Mouse (Mus musculus) embryonic stem cell, embryonic (primary cell): ENCODE results near the gene Tspan32.

Experiments
- CTCF ChIA-PET, 4 experiments: fragments of 300-600 bp in 2 of 4; fragments of 350-600 bp in 2 of 4; sonication (Branson Sonifier 250); formaldehyde crosslinking; loops; one replicate each; lab custom pipeline; 2022; ENCODE audit warnings: inconsistent platforms in 2 of 4; lab: Charles Lee
- POLR2A ChIA-PET, 4 experiments: fragments of 300-600 bp in 2 of 4; fragments of 350-600 bp in 2 of 4; sonication (Branson Sonifier 250); formaldehyde crosslinking; loops; one replicate each; lab custom pipeline; 2022; ENCODE audit warnings: antibody characterized with exemption in 4 of 4, inconsistent platforms in 1 of 4; lab: Charles Lee

The Tspan32 gene

GRCm38 (mm10) chr7:143015755-143016423 is 11.0 kb downstream of the Tspan32 start:
- ChIA-PET POLR2A (interaction anchor here (0.6 to 14.6 kb wide), 18 partner anchors 8 to 629 kb away, joined by 3 to 599 read pairs (median 4); partner anchors contain the start of genes Cd81 (in 3 of the 4) and Tssc4 (in 2 of the 4)), CTCF (interaction anchor here in 2 of 4 experiments (0.6 to 1.0 kb wide), 4 partner anchors 8 to 104 kb away, joined by 3 to 5 read pairs (median 3); partner anchors contain the start of gene Ascl2 (in 1 of the 2))

DNA sequence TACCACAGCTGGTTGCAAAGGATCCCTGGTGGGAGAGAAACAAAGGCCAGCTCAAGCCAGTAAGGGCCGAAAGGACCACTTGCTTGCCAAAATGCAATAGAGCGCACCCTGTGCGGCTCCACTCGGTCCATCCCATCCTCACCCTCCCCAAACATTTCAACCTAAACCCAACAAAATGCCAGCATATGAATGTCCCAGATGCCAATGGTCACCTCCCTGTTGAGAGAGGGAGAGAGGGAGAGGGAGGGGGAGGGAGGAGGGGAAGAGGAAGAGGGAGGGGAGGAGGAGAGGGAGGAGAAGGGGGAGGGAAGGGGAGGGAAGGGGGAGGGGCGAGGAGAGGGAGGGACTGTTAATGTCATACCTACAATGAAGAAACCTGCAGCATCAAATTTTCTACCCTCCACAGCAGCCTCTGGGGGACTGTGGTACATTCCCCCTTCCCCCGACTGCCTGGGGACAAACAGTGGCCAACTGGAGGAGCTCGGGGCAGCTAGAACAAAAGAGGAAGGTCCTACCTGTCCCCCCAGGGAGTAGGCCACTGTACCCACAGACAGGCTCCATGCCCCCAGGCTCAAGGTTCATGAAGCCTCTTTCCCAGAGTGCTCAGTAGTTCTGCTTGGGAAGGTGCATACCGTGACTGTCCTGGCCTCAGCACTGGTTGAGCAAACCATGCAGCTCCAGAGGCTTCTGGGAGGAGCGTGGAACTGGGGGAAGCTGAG is 11.7 kb downstream of the Tspan32 start:
- POLR2A ChIA-PET = interaction anchor here (0.5 to 14.6 kb wide), 20 partner anchors 9 to 1889 kb away, joined by 3 to 599 read pairs (median 4); partner anchors contain the start of genes Cd81 (in 3 of the 4) and Tssc4 (in 2 of the 4)
- CTCF ChIA-PET = interaction anchor here in 2 of 4 experiments (0.6 to 1.1 kb wide), 5 partner anchors 8 to 105 kb away, joined by 3 to 5 read pairs (median 3); partner anchors contain the start of gene Ascl2 (in 1 of the 2)

DNA sequence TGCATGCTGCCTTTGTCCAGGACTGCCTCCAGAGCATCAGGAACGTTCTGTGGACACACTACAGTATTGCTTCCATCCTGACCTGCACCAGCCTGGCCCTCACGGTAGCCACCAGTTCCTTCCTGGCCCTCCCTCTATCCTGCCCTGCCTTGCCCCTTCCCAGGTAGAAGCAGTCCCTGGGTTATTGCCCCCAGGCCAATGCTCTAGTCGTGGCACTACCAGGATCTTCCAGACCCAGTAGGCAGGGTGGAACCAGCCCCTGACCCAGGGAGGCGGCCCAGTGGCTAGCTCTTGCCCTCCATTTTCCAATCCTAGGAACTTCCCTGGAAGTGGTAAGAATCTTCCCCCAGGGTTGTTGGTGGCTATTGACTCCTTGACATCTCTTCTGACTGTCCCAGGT is 12.3 kb downstream of the Tspan32 start:
- CTCF ChIA-PET = interaction anchor here in 1 of 4 experiments (1.1 kb wide), 1 partner anchor 9 kb away, joined by 5 read pairs; no protein-coding TSS in a partner anchor
- POLR2A ChIA-PET = interaction anchor here in 3 of 4 experiments (0.5 to 14.6 kb wide), 9 partner anchors 8 to 1889 kb away, joined by 3 to 599 read pairs (median 20); partner anchors contain the start of genes Cd81 (in 3 of the 3) and Tssc4 (in 2 of the 3)

GRCm38 (mm10) chr7:143020040-143020439 is 15.2 kb downstream of the Tspan32 start:
- POLR2A ChIA-PET = interaction anchor here in 3 of 4 experiments (0.7 to 1.2 kb wide), 5 partner anchors 12 to 39 kb away, joined by 3 to 6 read pairs (median 4); partner anchors contain the start of gene Cd81 (in 1 of the 3)
- CTCF ChIA-PET = no interaction called here

- ChIA-PET CTCF (no interaction called here), POLR2A (interaction anchor here in 3 of 4 experiments (0.6 to 1.2 kb wide), 6 partner anchors 12 to 38 kb away, joined by 3 to 6 read pairs (median 4); partner anchors contain the start of gene Cd81 (in 1 of the 3))
Observed at GRCm38 (mm10) chr7:143020764-143021163, 15.9 kb downstream of the Tspan32 start.

DNA sequence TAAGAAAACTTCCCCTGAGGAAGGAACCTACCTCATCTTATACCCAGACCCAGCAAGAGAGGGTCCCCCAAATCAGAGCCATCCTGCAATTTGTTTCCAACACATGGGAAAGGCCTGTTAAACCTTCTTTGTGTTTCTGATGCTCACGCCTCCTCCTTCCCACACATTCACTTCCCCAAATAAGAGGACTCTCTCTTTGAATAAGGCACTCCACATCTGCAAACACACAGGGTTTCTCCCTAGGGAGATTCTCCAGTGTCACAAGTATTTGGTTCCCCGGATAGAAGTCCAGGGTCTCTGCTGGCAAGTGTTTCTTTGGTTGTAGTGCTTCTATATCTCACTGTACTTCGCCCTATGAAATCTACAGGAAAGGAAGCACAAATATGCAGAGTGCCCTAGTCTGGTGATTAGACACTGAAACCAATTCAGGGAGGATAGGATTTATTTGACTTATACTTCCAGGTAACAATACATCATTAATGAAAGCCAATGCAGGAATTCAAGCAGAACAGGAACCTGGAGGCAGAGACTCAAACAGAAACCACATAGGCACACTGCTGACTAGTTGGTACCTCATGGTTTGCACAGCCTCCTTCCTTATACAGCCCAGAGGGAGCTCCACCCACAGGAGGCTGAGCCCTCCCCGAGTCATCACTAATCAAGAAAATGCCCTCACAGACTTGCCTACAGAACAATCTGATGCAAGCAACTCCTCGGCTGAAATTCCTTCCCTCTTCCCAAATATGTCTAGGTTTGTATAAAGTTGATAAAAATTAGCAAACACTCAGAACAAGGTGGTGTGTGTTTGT is 16.7 kb downstream of the Tspan32 start:
- POLR2A ChIA-PET = interaction anchor here in 3 of 4 experiments (0.6 to 1.7 kb wide), 6 partner anchors 9 to 127 kb away, joined by 3 to 7 read pairs (median 4); partner anchors contain the start of gene Cd81 (in 1 of the 3)

GRCm38 (mm10) chr7:143023499-143023898 is 18.7 kb downstream of the Tspan32 start:
- CTCF ChIA-PET = interaction anchor here in 1 of 4 experiments (0.8 kb wide), 1 partner anchor 50 kb away, joined by 3 read pairs; no protein-coding TSS in a partner anchor
- POLR2A ChIA-PET = interaction anchor here in 3 of 4 experiments (1.3 to 2.7 kb wide), 4 partner anchors 16 to 101 kb away, joined by 3 to 13 read pairs (median 6); partner anchors contain the start of gene Cd81 (in 2 of the 3)

More for the DNA sequence above, 16.7 kb downstream of the Tspan32 start:
- CTCF ChIA-PET = no interaction called here

DNA sequence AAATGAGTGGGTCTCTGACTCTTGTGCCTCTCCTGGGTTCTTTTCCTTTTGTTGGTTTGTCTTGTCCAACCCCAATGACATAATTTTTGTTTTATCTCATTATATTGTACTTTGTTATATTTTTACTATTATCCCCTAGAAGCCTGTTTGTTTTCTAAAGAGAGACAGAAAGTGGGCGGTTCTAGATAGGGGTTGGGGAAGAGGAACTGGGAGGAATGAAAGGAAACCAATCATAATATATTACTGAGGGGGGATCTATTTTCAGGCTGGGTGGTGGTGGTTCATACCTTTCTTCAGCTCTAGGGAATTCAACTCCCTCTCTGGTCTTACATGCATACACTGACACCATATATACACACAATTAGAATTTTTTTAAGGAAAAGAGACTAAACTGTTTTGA is 19.4 kb downstream of the Tspan32 start:
- CTCF ChIA-PET = interaction anchor here in 2 of 4 experiments (0.7 to 0.8 kb wide), 2 partner anchors 49 to 66 kb away, joined by 3 read pairs; no protein-coding TSS in a partner anchor

DNA sequence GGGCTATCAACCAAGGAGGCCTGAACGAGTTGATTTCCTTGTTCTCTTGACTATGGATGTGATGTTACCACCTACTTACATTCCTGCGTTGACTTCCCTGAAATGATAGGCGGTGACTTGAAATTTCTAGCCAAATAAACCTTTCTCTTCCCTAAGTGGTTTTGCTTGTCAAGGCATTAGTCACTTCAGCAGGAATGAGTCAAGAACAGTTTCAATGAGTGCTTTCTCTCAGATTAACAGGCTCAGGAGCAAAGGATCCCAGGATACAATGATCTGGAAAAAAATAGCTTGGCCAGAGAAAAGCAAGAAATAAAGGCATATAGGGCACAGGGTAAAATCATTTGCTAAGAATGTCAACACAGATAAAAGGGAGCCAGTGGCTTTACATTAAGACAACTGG is 20.6 kb downstream of the Tspan32 start:
- CTCF ChIA-PET = no interaction called here

More for the DNA sequence above, 19.4 kb downstream of the Tspan32 start:
- POLR2A ChIA-PET = interaction anchor here in 1 of 4 experiments (2.7 kb wide), 1 partner anchor 29 kb away, joined by 13 read pairs; the partner anchor contains the start of gene Cd81

DNA sequence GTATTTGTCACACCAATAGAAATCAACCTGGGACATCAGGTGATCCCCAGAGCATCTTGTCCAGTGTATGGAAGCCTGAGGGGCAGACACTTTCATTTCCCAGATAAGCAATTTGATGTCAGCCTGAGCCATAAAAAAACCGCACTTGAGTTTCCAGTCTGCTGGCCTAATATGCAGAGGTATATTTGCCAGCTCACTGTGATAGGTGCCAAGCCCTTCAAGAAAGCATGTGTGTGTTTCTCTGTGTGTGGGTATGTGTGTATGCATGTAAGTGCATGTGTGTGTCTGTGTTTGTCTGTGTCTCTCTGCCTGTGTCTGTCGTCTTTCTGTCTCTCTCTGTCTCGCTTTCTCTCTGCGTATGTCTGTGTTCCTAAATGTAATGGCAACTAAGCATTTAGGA is 22.4 kb downstream of the Tspan32 start:
- ChIA-PET CTCF (interaction anchor here in 2 of 4 experiments (0.7 to 1.0 kb wide), 2 partner anchors 14 to 611 kb away, joined by 3 read pairs; no protein-coding TSS in a partner anchor), POLR2A (interaction anchor here in 2 of 4 experiments (1.0 to 1.4 kb wide), 2 partner anchors 26 kb away, joined by 5 to 6 read pairs; partner anchors contain the start of gene Cd81 (in 2 of the 2))

More for the DNA sequence above, 20.6 kb downstream of the Tspan32 start:
- POLR2A ChIA-PET = interaction anchor here in 2 of 4 experiments (1.0 to 2.7 kb wide), 3 partner anchors 9 to 28 kb away, joined by 3 to 13 read pairs (median 3); partner anchors contain the start of gene Cd81 (in 1 of the 2)

DNA sequence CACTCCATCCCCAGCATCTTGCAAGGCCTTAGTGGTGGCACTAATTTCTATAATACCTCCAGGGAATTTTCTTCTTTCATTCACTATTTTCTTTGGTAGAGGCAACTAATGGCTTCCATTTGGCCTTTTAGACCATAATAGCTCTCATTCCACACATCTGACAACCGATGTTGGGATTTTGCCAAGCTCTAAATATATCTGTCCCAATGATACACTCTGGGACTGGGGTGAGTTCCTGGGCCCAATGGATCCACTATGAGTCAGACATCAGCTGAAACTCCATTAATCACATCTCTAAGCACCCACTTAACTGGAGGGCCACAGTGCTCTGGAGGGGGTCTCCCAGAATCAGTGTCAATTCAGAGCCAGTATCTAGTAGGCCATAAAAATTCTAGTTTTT is 27.0 kb downstream of the Tspan32 start:
- ChIA-PET CTCF (no interaction called here), POLR2A (interaction anchor here in 3 of 4 experiments (0.6 to 4.3 kb wide), 4 partner anchors 21 to 64 kb away, joined by 3 to 19 read pairs (median 11); partner anchors contain the start of gene Cd81 (in 2 of the 3))

- POLR2A ChIA-PET = interaction anchor here in 2 of 4 experiments (0.7 to 4.3 kb wide), 4 partner anchors 15 to 25 kb away, joined by 3 to 17 read pairs (median 8); partner anchors contain the start of gene Cd81 (in 2 of the 2)
- CTCF ChIA-PET = no interaction called here
Observed at GRCm38 (mm10) chr7:143033581-143033980, 28.7 kb downstream of the Tspan32 start.

DNA sequence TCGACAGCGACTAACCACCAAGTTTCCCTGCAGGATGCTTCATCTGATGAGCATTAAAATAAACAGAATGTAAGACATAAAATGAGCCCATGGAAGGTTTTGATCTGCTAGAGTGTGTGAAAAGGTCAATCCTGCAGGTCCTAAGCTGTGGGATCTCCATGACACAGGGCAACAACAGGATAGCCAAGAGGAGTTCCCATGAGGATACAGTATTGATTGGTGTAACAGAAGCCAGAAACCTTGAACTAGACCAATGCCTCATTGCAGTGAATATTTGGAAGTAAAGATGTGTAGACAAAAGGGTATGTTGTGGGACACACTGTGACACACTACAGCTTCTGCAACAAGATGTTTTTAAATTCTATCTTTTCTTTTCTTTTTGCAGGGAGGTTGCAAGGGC is 29.3 kb downstream of the Tspan32 start:
- ChIA-PET CTCF (no interaction called here), POLR2A (interaction anchor here in 2 of 4 experiments (0.7 to 4.3 kb wide), 4 partner anchors 15 to 26 kb away, joined by 3 to 17 read pairs (median 8); partner anchors contain the start of gene Cd81 (in 2 of the 2))

DNA sequence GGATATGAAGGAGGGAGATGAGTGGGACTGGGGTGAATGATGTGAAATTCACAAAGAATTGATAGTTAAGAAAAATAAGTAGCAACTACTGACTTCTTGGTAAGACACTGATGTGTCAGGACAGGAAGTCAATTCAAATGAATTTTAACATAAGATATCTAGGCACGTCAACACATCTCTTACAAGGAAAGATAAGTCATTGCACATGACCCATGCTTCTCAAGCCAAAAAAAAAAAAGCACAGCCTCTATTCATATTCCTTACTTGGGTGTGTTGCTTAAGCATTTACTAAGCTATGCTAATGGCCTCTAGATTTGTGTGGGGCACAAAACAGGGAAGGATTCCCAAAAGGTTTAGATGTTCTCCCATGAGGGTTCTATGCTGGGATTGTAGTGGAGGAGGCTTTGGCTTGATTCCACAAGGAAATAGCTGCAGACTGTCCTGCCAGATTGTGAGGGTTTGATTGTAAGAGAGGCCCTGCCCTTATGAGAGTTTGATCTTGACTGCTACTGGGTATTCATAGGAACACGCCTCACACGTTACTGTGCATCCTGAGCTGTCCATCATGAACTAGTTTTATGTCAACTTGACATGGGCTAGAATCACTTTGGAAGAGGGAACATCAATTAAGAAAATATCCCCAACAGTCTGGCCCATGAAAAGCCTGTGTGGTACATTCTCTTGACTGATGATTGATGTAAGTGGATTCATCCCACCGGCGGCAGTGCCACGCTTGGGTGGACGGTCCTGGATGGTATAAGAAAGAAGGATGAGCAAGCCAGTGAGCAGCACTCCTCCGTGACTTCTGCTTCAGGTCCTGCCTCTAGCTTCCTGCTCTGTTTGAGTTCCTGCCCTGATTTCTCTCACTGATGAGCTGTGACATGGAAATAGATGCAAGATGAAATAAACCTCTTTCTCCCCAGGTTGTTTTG is 29.9 kb downstream of the Tspan32 start:
- CTCF ChIA-PET = interaction anchor here in 1 of 4 experiments (0.6 kb wide), 1 partner anchor 329 kb away, joined by 3 read pairs; no protein-coding TSS in a partner anchor
- POLR2A ChIA-PET = interaction anchor here in 3 of 4 experiments (0.6 to 4.3 kb wide), 7 partner anchors 15 to 201 kb away, joined by 3 to 17 read pairs (median 4); partner anchors contain the start of gene Cd81 (in 2 of the 3)

DNA sequence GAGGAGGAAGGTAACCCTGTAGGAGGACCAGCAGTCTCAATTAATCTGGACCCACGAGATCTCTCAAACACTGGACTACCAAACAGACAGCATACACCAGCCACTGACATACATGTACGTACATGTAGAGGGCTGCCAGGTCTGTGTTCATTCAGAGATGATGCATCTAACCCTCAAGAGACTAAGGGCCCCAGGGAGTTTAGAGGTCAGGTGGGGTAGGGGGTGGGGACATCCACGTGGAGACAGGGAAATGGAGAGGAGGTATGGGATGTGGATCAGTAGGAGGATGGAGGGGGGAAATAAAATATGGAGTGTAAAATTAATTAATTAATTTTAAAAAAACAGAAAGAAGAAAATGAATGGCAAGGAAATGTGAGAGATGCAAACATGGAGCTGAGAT is 31.9 kb downstream of the Tspan32 start:
- POLR2A ChIA-PET = interaction anchor here in 3 of 4 experiments (0.7 to 4.8 kb wide), 6 partner anchors 9 to 109 kb away, joined by 3 to 37 read pairs (median 6); partner anchors contain the start of gene Cd81 (in 2 of the 3)
- CTCF ChIA-PET = no interaction called here
